Mouse (Mus musculus) midbrain, embryonic 12.5 days (tissue): ENCODE data around the gene Akap13. TPM values are rescaled to one million over a fixed set of nuclear protein-coding genes. Genes with fewer than 3 reads are reported as not detected.

ENCODE experiments used
- ATAC-seq: fragments of 200-750 bp; cut with Nextera tagmentation; 2 replicates; pipeline ENCODE4 v1.8.0; 2017; ENCODE audit warnings: low read depth, moderate TSS enrichment, moderate library complexity; ENCODE audit not compliant: low FRiP score
- H3K27ac ChIP-seq: fragments of 300-500 bp; sonication (generic); replicated peaks from 2 replicates; pipeline ENCODE4 v1.5.1; 2016; ENCODE audit warnings: mild to moderate bottlenecking
- H3K27me3 ChIP-seq: fragments of 300-500 bp; sonication (generic); 2 replicates; pipeline ENCODE4 v1.6.1; 2016; ENCODE audit warnings: mild to moderate bottlenecking
- H3K36me3 ChIP-seq: fragments of 300-500 bp; sonication (generic); 2 replicates; pipeline ENCODE4 v1.6.1; 2016
- H3K4me1 ChIP-seq: fragments of 300-500 bp; sonication (generic); 2 replicates; pipeline ENCODE4 v1.6.1; 2016
- H3K4me2 ChIP-seq: fragments of 300-500 bp; sonication (generic); replicated peaks from 2 replicates; pipeline ENCODE4 v1.6.1; 2016; ENCODE audit warnings: mild to moderate bottlenecking, moderate library complexity
- H3K4me3 ChIP-seq: fragments of 300-500 bp; sonication (generic); 2 replicates; pipeline ENCODE4 v1.5.1; 2016; ENCODE audit warnings: mild to moderate bottlenecking
- H3K9ac ChIP-seq: fragments of 300-500 bp; sonication (generic); replicated peaks from 2 replicates; pipeline ENCODE4 v1.6.1; 2016; ENCODE audit warnings: mild to moderate bottlenecking, moderate library complexity
- H3K9me3 ChIP-seq: fragments of 300-500 bp; sonication (generic); 2 replicates; pipeline ENCODE4 v1.6.1; 2016; ENCODE audit warnings: mild to moderate bottlenecking
- WGBS: fragments of 180-500 bp; shearing (Covaris S2); methylation state at CpG from one replicate; pipeline ENCODE4 v1.1.7; 2016; 5-methylcytosine and 5-hydroxymethylcytosine counted together
- polyA plus RNA-seq: library from polyadenylated mRNA; unstranded; fragments of >200 nt; fragmentation: Nextera tagmentation; extraction: Ambion mirVana; gene quantifications from 2 replicates; pipeline ENCODE4 v1.2.1, GENCODE M21; 2016

Akap13 gene
- polyA plus RNA-seq, 1 experiment from 2014 or later = 32.9 TPM

DNA sequence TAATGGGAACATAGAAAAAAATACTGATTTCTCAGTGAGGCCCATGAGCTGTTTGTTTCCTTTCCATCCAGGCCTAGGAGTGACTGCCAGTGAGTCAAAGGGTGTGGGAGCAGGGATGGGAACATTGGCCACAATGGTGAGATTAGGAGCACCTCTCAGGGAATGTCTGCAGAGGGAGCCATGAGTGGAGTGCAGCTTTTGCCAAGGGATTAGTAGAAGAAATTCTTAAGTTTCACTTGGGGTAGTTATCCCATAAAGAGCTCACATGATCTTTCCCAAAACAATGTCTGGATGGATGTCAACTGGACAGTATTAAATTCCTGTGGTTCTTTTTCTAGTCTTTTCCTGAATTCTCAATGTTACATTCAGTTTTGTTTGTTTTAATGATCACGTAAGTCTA lies 227.6 kb downstream of the Akap13 start:
- no peaks in the 10 kb centered on the region for H3K27me3 ChIP-seq
- no peak for ATAC-seq
- H3K4me1 ChIP-seq = peaks cover 4% of the 10 kb centered on the region; the same call in 1 of the 2 replicates
- H3K4me3 ChIP-seq = no peak overlapping the region
- no peaks in the 10 kb centered on the region for H3K36me3 ChIP-seq
- WGBS = 84% methylated on average over 1 of the region's 1 CpGs
- H3K4me2 ChIP-seq = no peak overlapping the region
- H3K27ac ChIP-seq = no peak overlapping the region
- no peak overlapping the region for H3K9ac ChIP-seq
- H3K9me3 ChIP-seq = no peaks in the 10 kb centered on the region

DNA sequence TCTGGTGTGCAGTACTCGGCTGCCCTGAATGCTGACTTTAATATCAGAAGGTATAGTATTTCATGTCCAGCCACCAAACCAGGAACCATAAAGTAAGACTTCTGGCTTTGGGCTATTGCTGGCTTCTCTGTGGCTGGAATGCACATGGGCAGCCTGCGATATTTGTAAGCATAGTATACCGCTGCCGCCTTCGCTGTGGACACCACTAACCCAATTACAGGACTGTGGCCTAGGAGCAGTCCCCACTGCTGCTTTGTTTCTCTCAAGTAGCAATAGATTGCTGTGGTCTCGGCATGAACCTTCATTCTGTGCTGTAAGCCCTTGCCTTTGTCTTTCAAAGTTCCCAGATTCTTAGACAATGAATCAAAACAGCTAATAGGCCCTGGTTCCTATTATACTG lies 228.1 kb downstream of the Akap13 start:
- Histone ChIP-seq H3K27me3 (no peaks in the 10 kb centered on the region), H3K9me3 (no peaks in the 10 kb centered on the region), H3K36me3 (peaks cover 3% of the 10 kb centered on the region; the same call in 1 of the 2 replicates), H3K9ac (no peak overlapping the region), H3K27ac (no peak overlapping the region), H3K4me2 (no peak overlapping the region), H3K4me1 (peaks cover 4% of the 10 kb centered on the region; the same call in 1 of the 2 replicates), H3K4me3 (no peak overlapping the region)
- no peak for ATAC-seq
- WGBS = 75% methylated on average over 6 of the region's 6 CpGs

- H3K4me2 ChIP-seq = no peak overlapping the region
- H3K4me3 ChIP-seq = no peak overlapping the region
- H3K27ac ChIP-seq = no peak overlapping the region
- no peaks in the 10 kb centered on the region for H3K27me3 ChIP-seq
- no peak for ATAC-seq
- no peak overlapping the region for H3K9ac ChIP-seq
- WGBS = 90% methylated on average over 3 of the region's 3 CpGs
- H3K9me3 ChIP-seq = no peaks in the 10 kb centered on the region
- peaks cover 4% of the 10 kb centered on the region; the same call in 1 of the 2 replicates for H3K4me1 ChIP-seq
- H3K36me3 ChIP-seq = peaks cover 10% of the 10 kb centered on the region
Observed at GRCm38 (mm10) chr7:75684976-75685375, 229.6 kb downstream of the Akap13 start.

DNA sequence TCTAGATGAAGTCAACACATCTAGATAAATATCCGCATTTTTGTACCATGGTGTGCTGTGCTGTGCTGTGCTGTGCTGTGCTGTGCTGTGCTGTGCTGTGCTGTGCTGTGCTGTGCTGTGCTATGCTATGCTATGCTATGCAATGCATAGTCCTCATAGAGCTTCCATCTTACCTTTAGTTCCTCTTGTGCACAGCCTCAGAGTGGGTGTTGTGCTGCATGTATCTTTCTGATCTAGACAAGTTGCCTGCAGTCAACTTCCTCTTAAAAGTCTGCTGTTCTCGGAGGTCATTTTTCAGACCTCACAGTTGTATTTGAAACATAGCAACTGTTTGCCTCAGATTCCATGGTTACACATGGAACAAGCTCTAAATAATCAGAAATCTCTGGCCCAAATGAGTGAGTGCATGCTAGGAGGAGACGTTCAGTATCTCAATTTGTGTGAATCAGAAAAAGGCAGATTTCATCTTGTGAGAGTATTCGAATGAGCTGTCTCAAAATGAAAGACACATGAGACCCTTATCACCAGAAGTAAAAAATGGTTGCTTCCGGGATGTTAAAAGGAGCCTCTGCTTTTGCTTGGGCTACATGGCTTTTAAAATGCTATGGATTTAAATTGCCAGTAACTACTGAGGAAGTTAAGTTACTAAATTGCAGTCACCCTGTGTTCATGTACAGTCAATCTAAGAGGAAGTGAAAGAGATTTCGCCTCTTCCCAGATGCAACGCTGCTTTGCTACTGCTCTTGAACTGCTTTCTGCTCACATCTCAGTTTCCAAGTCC lies 230.9 kb downstream of the Akap13 start:
- H3K4me1 ChIP-seq = peaks cover 4% of the 10 kb centered on the region; the same call in 1 of the 2 replicates
- no peak overlapping the region for H3K27ac ChIP-seq
- H3K4me3 ChIP-seq = no peak overlapping the region
- ATAC-seq = no peak
- no peak overlapping the region for H3K9ac ChIP-seq
- H3K27me3 ChIP-seq = no peaks in the 10 kb centered on the region
- WGBS = 94% methylated on average over 7 of the region's 7 CpGs
- no peak overlapping the region for H3K4me2 ChIP-seq
- peaks cover 10% of the 10 kb centered on the region for H3K36me3 ChIP-seq
- no peaks in the 10 kb centered on the region for H3K9me3 ChIP-seq

DNA sequence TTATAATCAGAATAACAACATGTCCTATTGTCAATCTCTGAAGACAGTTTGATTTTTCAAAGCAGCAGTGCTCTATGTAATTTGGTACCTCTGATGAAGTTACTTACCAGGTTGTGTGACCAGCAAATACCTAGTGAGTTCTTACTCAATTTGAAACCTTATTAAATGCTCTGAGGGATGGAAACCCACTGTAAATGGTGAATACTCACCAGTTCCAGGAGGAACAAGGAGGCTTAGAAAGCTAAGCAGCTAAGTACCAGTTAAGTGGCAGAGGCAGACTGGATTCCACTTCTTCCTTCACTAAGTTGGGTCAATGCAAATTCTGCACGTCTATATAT lies 231.5 kb downstream of the Akap13 start:
- no peak overlapping the region for H3K9ac ChIP-seq
- no peak overlapping the region for H3K27ac ChIP-seq
- H3K4me2 ChIP-seq = no peak overlapping the region
- H3K9me3 ChIP-seq = no peaks in the 10 kb centered on the region
- ATAC-seq = no peak
- no peak overlapping the region for H3K4me3 ChIP-seq
- no peaks in the 10 kb centered on the region for H3K27me3 ChIP-seq
- peaks cover 4% of the 10 kb centered on the region; the same call in 1 of the 2 replicates for H3K4me1 ChIP-seq
- H3K36me3 ChIP-seq = peaks cover 10% of the 10 kb centered on the region
- WGBS = 97% methylated on average over 1 of the region's 1 CpGs

DNA sequence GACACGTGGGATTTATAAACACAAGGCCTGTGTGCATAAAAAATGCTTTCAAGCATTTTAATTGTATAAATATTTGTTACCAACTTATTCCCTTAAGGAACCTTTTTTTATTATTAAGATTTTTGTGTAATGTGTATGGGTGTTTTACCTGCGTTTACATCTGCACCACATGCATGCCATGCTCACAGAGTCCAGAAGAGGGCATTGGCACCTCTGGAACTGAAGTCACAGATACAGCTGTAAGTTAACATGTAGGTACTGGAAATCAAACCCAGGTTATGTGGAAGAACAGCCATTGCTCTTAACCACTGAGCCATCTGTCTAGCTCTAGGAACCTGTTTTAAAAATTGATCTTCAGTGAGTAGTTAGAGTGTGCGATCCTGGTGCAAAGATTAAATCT lies 232.8 kb downstream of the Akap13 start:
- ATAC-seq = no peak
- no peak overlapping the region for H3K4me3 ChIP-seq
- no peaks in the 10 kb centered on the region for H3K27me3 ChIP-seq
- H3K9ac ChIP-seq = no peak overlapping the region
- H3K4me1 ChIP-seq = peaks cover 4% of the 10 kb centered on the region; the same call in 1 of the 2 replicates
- no peak overlapping the region for H3K27ac ChIP-seq
- peaks cover 10% of the 10 kb centered on the region for H3K36me3 ChIP-seq
- H3K9me3 ChIP-seq = no peaks in the 10 kb centered on the region
- 91% methylated on average over 3 of the region's 3 CpGs for whole genome bisulfite sequencing
- no peak overlapping the region for H3K4me2 ChIP-seq

DNA sequence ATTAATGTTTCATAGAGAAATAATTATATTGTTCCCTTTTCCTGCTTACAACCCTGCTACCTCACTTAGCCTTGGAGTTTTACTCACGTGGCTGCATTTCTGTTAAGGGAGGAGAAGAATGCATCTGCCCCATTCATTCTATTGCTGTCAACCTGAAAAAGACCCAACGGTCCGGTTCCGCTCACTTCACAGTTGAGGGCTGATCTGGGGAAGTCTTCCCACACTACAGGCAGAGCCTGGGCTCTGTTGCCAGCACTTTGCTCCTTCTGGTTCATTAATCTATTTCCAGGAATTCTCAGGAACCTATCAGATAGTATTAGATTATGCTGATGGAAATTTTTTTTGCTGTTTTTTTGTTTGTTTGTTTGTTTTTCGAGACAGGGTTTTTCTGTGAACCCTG lies 239.4 kb downstream of the Akap13 start:
- H3K27me3 ChIP-seq = no peaks in the 10 kb centered on the region
- H3K9ac ChIP-seq = no peak overlapping the region
- no peak overlapping the region for H3K4me3 ChIP-seq
- no peak overlapping the region for H3K27ac ChIP-seq
- no peak overlapping the region for H3K4me2 ChIP-seq
- 76% methylated on average over 5 of the region's 5 CpGs for WGBS
- ATAC-seq = no peak
- no peaks in the 10 kb centered on the region for H3K9me3 ChIP-seq
- H3K36me3 ChIP-seq = 0 out of 2 replicates have a peak, but pooled peaks cover under 1% of the 10 kb centered on the region
- H3K4me1 ChIP-seq = no peaks in the 10 kb centered on the region

- Histone ChIP-seq H3K4me3 (no peak overlapping the region), H3K4me1 (no peaks in the 10 kb centered on the region), H3K9ac (no peak overlapping the region), H3K4me2 (no peak overlapping the region), H3K9me3 (no peaks in the 10 kb centered on the region), H3K27ac (no peak overlapping the region), H3K36me3 (peaks cover 14% of the 10 kb centered on the region; the same call in 1 of the 2 replicates), H3K27me3 (no peaks in the 10 kb centered on the region)
- 94% methylated on average over 5 of the region's 5 CpGs for WGBS
- no peak for ATAC-seq
Observed at GRCm38 (mm10) chr7:75699836-75700235, 244.5 kb downstream of the Akap13 start.

DNA sequence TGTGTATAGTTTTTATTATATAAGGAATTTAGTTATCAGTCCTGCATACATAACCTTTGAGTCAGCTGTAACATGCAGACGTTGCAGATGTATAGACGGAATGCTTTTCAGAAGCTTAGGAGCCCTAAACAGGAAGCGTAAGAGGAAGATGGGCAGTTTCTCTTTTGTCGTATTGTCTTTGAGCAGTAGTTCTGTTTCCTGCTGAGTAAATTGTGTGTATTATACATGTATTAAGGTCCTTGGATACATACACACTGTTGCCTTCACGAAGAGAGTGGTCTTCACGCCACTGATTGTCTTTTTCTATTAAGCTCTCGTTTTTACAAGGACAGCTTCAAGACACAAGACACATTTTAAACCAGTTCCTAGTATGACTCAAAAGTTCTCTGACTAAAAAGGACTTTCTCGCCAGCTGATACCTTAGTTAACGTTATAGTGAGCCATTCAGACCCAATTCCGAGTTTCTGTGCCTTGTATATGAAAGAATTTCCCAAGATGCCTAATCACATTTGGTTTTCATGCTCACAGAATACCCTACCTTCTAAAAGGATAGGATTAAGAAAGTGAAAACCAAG lies 245.5 kb downstream of the Akap13 start:
- 91% methylated on average over 10 of the region's 10 CpGs for WGBS
- no peak overlapping the region for H3K4me2 ChIP-seq
- no peak for ATAC-seq
- H3K27ac ChIP-seq = no peak overlapping the region
- no peaks in the 10 kb centered on the region for H3K9me3 ChIP-seq
- H3K27me3 ChIP-seq = no peaks in the 10 kb centered on the region
- no peak overlapping the region for H3K9ac ChIP-seq
- H3K36me3 ChIP-seq = peaks cover 15% of the 10 kb centered on the region; the same call in 1 of the 2 replicates
- no peak overlapping the region for H3K4me3 ChIP-seq
- no peaks in the 10 kb centered on the region for H3K4me1 ChIP-seq

- WGBS = 88% methylated on average over 7 of the region's 7 CpGs
- Histone ChIP-seq H3K27ac (no peak overlapping the region), H3K36me3 (peaks cover 18% of the 10 kb centered on the region; the same call in 1 of the 2 replicates), H3K9ac (no peak overlapping the region), H3K4me2 (no peak overlapping the region), H3K27me3 (no peaks in the 10 kb centered on the region), H3K4me1 (no peaks in the 10 kb centered on the region), H3K4me3 (no peak overlapping the region), H3K9me3 (no peaks in the 10 kb centered on the region)
- no peak for ATAC-seq
Observed at GRCm38 (mm10) chr7:75701761-75702160, 246.4 kb downstream of the Akap13 start.

DNA sequence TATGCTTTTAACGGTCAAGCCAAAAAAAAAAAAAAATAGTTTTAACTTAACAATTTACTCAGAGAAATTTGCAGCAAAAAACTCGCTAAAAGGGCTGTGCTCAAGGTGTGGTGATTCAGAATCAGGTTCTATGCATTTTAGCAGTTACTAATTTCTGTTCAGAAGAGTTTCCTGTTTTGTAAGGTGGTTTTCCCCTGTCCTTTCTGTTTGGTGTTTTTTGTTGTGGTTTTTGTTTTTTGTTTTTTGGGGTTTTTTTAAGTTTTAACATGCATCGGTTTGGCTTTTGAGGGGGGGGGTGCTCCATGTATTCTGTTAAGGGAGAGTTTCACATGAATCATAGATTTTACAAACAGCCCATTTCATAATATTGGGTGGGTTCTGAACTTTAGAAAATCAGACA lies 247.0 kb downstream of the Akap13 start:
- Histone ChIP-seq H3K4me1 (no peaks in the 10 kb centered on the region), H3K27me3 (no peaks in the 10 kb centered on the region), H3K4me2 (no peak overlapping the region), H3K9ac (no peak overlapping the region), H3K4me3 (no peak overlapping the region), H3K9me3 (no peaks in the 10 kb centered on the region), H3K27ac (no peak overlapping the region), H3K36me3 (peaks cover 19% of the 10 kb centered on the region; the same call in 1 of the 2 replicates)
- ATAC-seq = no peak
- WGBS = 97% methylated on average over 3 of the region's 3 CpGs

DNA sequence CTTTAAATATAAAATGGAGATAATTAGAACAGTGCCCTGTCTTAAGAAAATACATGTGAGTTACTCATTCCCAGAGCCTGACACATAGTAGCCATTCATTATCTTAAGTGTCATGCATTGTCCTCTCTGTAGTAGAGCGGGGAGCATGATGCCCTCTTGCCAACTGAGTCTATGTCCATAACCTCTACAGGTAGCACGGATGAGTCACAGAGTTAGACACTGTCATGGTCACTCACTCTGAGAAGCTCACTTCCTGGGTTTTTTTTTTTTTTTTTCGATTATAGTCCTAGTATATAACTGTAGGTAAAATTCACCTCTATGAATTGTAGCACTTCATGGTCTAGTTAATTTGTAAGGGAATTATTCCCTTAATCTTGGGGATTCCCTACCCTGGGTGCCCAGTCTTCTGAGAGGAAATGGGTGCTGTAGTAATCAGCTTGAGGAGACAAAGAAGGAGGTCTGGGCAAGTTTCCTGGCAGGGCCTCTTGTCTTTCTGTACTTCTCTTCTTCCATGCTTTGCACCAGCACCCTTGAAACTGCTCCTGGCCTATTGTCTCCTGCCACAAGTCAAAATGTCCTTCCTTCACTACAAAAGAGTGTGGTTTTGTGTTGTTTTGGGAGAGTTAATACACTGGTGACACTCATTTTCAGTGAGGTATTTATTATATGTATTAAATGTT lies 247.8 kb downstream of the Akap13 start:
- Histone ChIP-seq H3K9ac (no peak overlapping the region), H3K36me3 (peaks cover 22% of the 10 kb centered on the region; the same call in 1 of the 2 replicates), H3K4me2 (no peak overlapping the region), H3K9me3 (no peaks in the 10 kb centered on the region), H3K27me3 (no peaks in the 10 kb centered on the region), H3K4me3 (no peak overlapping the region), H3K27ac (no peak overlapping the region), H3K4me1 (no peaks in the 10 kb centered on the region)
- WGBS = 91% methylated on average over 3 of the region's 3 CpGs
- no peak for ATAC-seq
